Mouse (Mus musculus) left cerebral cortex, adult 2 months (tissue): Measurements from ENCODE around the gene Usp39. TPM values are rescaled to one million over a fixed set of nuclear protein-coding genes. Genes with fewer than 3 reads are reported as not detected.
A peak's percentile ranks its signal among the peaks of the same experiment; 100 is the strongest.

Experiments used
- DNase-seq, 2 experiments: peaks; one replicate each; pipeline ENCODE4 v3.0.0; 2021 to 2022; ENCODE audit warnings: low spot score in 2 of 2, mixed read lengths in 1 of 2; ENCODE audit errors: extremely low spot score in 1 of 2
- H3K27ac ChIP-seq: fragments of 200-600 bp; 2 replicates; pipeline ENCODE4 v1.8.1; 2022
- H3K4me3 ChIP-seq: fragments of 200-600 bp; 2 replicates; pipeline ENCODE4 v1.8.1; 2022
- CTCF ChIP-seq: fragments of 200-600 bp; IDR thresholded peaks from 2 replicates; pipeline ENCODE4 v1.8.1; 2022; ENCODE audit warnings: antibody characterized with exemption, mild to moderate bottlenecking, moderate library complexity
- intact Hi-C: fragments of 180-260 bp; cut with DNase I; formaldehyde crosslinking; loops from one replicate; pipeline ENCODE4 v1.15.1; 2025
- total RNA-seq, 2 experiments: library from RNA; stranded (reverse); gene quantifications; 2 replicates each; pipeline ENCODE4 v1.2.3; 2021

Usp39 gene
- total RNA-seq, 2 experiments from 2014 or later, result 31.8 to 35.5 TPM

DNA sequence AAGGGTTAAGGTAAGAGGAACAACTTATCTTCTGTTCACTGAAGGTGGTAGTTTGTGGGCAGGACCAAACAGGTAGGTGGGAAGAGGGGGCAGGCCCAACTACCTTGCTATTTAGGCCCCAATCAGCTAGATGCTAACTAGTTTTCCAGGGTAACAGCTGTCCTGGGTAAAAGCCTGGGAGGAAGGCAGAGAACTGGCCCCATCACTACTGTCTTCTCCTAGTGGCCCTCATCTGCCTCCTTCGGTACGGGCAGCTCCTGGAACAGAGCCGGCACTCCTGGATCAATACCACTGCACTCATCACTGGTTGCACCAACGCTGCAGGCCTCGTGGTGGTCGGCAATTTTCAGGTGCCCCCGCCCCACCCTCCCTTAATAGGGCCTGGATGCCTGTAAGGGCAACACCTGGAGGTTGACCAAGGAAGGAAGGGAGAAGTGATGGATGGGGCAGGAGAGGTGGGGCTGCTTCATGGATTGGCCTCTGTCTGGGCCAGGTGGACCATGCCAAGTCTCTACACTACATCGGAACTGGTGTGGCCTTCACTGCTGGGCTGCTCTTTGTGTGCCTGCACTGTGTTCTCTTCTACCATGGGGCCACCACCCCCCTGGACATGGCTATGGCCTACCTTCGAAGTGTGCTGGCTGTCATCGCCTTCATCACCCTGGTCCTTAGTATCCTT is 13.2 kb upstream of the Usp39 start:
- DNase-seq, result no peak
- TF ChIP-seq CTCF, result no peak
- intact Hi-C loops, result loop anchor here (5.0 kb wide), 1 partner anchor 179 kb away; no protein-coding TSS in a partner anchor
- H3K27ac ChIP-seq, result no peak overlapping the region; the same call in 1 of the 2 replicates
- no peak overlapping the region for H3K4me3 ChIP-seq

DNA sequence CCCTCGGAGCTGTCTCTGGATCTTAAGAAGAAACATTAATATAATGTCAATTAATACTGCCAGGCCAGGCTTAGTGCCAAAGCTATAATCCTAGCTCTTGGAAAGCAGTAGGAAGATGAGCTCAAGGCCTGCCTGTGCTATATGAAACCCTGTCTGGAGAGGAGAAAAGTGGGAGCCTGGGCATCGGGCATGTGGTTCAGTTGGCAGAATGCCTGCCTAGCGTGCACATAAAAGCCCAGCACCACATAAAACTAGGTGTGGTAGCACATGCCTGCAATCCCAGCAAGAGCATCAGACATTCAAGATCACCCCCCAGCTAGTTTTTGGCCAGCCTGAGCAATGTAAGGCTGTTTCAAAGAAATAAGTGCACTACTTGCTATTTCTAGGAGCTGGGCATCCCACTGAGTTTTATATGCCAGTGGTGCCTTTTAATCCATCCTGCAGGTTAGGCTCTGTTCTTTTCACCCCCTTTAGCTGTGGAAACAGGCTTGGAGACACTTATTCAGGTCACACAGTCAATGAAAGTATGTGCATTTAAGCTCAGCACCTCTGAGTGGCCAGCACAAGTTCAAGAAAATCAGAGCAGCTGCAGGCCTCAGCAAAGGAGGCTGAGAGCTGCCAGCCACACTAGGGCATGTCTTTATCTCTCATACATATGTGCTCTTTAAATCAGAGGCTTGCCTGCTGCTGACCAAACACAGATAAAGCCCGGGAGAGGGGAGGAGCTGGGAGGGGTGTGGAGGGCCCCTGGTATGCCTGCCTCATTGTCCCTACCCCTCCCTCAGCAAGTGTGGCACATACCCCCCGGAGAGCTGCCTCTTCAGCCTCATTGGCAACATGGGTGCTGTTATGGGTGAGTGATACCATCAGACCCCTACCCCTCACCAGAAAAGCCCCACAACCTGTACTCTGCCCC is 12.4 kb upstream of the Usp39 start:
- H3K27ac ChIP-seq, result no peak overlapping the region; the same call in 1 of the 2 replicates
- intact Hi-C loops, result loop anchor here (5.0 kb wide), 1 partner anchor 180 kb away; no protein-coding TSS in a partner anchor
- no peak overlapping the region for H3K4me3 ChIP-seq
- no peak for DNase-seq
- TF ChIP-seq CTCF, result no peak

GRCm38 (mm10) chr6:72356001-72356532 is 11.1 kb upstream of the Usp39 start:
- TF ChIP-seq CTCF, result no peak
- intact Hi-C loops, result loop anchor here (5.0 kb wide), 1 partner anchor 181 kb away; no protein-coding TSS in a partner anchor
- Histone ChIP-seq H3K4me3 (peak overlapping the region; percentile 82), H3K27ac (peak overlapping the region; percentile 91)
- DNase-seq, result no peak

DNA sequence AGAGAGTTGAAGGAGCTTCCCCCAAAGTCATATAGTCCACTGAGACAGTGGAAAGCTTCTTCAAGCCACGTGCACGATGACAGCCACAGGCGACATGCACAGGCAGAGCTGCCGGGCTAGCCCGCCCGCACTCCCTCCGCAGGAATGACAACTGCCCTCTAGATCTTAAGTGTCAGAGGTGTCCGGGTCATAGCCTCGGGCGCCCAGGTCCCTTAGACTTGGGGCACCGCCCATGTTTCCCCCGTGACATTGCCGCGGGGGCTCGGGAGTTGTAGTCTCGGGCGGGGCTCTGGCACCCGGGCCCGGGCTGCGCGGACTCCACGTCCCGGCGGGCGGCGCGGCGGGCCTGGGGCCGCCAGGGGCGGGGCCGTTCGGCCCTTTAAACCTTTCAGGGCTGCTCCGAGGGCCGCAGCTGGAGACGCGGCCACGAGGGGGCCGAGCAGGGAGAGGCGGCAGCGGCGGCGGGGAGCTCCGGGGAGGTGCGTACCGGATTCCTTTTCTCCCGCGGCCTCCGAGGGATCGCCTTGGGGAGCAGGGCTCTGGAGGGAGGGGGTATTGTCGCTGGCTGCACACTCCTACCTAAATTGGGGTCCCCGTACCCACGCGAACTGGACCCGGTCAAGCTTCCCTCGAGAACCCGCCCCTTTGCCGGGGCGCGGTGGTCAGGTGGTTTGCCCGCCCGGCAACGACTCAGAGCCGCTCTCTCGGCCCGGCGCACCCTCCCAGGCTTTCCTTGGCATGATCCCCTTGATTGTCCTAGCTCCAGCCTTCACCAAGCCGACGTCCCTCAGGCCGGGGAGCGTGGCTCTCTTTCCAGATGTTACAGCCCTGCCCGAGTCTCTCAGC is 10.3 kb upstream of the Usp39 start, which contains the start of gene Tmem150a:
Gene Tmem150a, plus strand, starts transcription at position 382 of the 846 bp plus-strand sequence.
- intact Hi-C loops, result loop anchor here (5.0 kb wide), 1 partner anchor 182 kb away; no protein-coding TSS in a partner anchor
- TF ChIP-seq CTCF, result peak; percentile 47
- H3K4me3 ChIP-seq, result peak within 1 kb of the TSS; percentile 82
- H3K27ac ChIP-seq, result peak within 1 kb of the TSS; percentile 91
- peak; percentile 64 to 75 for DNase-seq

DNA sequence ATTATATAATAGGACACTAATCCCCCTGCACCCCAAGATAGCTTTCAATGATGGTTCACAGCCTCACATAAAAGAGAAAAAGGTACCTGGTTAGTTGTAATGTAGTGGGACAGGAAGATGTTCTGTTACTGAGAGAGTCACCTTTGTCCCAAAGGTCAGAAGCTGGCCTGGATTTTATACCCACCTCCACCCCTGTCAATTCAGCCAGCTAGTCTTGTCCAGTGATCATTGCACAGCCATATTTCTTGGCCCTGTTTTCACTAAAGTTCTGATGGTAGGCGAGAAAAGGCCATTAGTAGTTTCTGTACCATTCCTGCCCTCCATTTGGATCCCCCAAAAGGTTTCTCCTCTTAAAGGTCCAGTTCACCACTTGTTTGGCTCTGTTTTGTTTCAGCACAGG is 9.0 kb upstream of the Usp39 start:
- H3K27ac ChIP-seq, result no peak overlapping the region
- no peak for DNase-seq
- intact Hi-C loops, result no loop called here
- no peak overlapping the region for H3K4me3 ChIP-seq
- TF ChIP-seq CTCF, result no peak

GRCm38 (mm10) chr6:72352636-72353405 is 7.8 kb upstream of the Usp39 start:
- H3K27ac ChIP-seq, result no peak overlapping the region
- no peak for DNase-seq
- TF ChIP-seq CTCF, result no peak
- no peak overlapping the region for H3K4me3 ChIP-seq
- intact Hi-C loops, result no loop called here

DNA sequence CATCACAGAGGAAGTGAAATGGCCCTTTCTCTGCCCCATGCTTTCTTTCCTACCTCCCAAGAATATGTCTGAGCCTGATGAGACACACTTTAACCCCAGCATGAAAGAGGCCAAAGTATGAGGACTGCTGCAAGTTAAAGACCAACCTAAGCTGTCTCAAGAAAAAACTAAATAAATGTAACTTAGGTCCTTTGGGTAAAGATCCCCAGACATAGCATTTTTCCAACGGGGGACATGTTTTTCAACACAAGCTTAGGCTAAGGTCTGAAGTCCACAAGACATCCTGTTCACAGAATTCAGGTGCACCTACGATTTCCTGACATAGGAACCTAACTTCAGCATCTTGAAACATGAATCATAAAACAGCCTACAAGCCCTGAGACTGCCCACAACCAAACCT is 5.2 kb upstream of the Usp39 start:
- no peak for TF ChIP-seq CTCF
- no peak for DNase-seq
- H3K27ac ChIP-seq, result no peak overlapping the region; the same call in 1 of the 2 replicates
- intact Hi-C loops, result no loop called here
- H3K4me3 ChIP-seq, result no peak overlapping the region

DNA sequence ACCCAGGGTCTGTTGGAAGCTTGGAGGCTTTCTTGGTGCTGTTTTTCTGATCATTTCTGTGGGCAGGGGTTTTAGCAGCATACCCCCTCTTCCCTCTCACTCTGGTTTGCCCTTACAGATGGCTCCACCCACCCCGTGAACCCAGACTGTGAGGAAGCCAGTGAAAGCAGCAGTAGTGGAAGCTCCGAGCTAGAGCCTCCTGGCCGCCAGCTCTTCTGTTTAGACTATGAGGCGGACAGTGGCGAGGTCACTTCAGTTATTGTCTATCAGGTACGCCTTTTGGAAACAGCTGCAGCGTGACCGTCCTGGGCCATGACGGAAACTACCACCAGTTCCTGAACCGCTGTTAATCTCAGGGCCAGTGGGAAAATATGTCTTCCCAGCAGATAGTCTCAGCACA is 3.4 kb upstream of the Usp39 start:
- Histone ChIP-seq H3K27ac (no peak overlapping the region; the same call in 1 of the 2 replicates), H3K4me3 (peak overlapping the region; percentile 85)
- TF ChIP-seq CTCF, result no peak
- no peak for DNase-seq
- intact Hi-C loops, result no loop called here

DNA sequence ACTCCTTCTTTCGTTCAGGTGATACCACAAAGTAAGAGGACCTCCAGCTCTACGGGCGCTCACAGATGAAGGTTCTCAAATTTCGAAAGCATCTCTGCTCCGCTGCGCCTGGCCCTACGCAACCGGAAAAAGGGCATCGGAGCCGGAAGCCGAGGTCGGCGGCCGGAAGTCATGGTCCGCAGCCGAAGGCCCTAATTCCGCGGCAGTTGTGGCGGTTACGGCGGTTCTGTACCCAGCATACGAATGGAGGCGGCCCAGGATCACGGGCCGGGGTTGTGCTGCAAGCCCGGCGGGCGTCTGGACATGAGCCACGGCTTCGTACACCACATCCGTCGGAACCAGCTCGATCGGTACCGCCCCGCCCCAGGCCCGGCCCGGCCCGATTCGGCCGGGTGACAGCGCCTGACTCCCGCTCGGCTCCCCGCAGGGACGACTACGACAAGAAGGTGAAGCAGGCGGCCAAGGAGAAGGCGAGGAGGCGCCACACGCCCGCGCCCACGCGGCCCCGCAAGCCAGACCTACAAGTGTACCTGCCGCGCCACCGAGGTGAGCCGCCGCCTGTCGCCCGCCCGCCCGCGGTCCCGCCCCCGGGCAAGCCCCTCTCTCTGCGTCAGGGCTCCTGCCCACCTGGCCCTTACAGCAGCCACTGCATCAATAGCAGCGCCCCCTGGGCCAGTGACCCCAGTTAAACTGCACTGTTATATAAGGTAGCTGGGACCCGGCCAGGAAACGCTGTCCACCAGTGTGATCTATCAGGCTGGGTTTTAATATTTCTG is 2.4 kb upstream of the Usp39 start, which contains the start of gene 0610030E20Rik:
Gene 0610030E20Rik, plus strand, starts transcription at position 152 of the 776 bp plus-strand sequence.
- Histone ChIP-seq H3K4me3 (peak within 1 kb of the TSS; percentile 85), H3K27ac (peak within 1 kb of the TSS; percentile 98)
- no peak; the same call in 1 of the 2 replicates for TF ChIP-seq CTCF
- intact Hi-C loops, result no loop called here
- peak; percentile 73 to 75 for DNase-seq
